Mouse (Mus musculus) lung, postnatal 0 days (tissue): ENCODE measurements around the gene Homer2.
A peak's percentile ranks its signal among the peaks of the same experiment; 100 is the strongest.

Source experiments
- CTCF ChIP-seq: IDR thresholded peaks from 2 replicates; pipeline ENCODE4 v1.5.1; 2016; ENCODE audit warnings: antibody characterized with exemption, mild to moderate bottlenecking
- EP300 ChIP-seq: IDR thresholded peaks from 2 replicates; pipeline ENCODE4 v1.6.1; 2016; ENCODE audit warnings: antibody characterized with exemption, mild to moderate bottlenecking, control low read depth

DNA sequence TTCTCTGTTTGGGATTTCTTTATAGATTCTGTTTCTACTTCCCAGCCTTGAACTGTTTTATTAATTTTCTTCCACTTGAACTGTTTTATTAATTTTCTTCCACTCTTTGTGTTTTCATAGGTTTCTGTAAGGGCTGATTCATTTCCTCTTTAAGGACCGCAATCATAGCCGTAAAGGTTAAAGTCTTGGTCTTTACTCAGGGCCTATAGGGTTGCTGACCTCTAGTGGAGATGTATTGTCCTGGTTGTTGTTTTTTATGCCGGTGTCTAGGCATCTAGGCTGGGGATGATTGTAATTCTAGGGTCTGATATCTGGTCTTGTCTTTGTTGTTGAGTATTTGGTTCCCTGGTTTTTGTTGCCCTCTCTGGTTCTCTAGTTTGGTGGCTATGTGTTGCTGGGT is 123.8 kb downstream of the Homer2 start:
- peak; percentile 36 for TF ChIP-seq CTCF
- no peak for TF ChIP-seq EP300
